Mouse (Mus musculus) kidney, adult 2 months (tissue): ENCODE data around the gene Tubb4b.

Source experiments
- CTCF ChIP-seq: fragments of 200-500 bp; conservative IDR thresholded peaks from 2 replicates; pipeline ENCODE4 v1.5.1; 2011; ENCODE audit warnings: low read depth, mild to moderate bottlenecking, control low read depth, low read length, moderate library complexity, mixed read lengths; ENCODE audit not compliant: insufficient read depth, insufficient read length
- POLR2A ChIP-seq: fragments of 200-500 bp; IDR thresholded peaks from one replicate; pipeline ENCODE4 v1.6.1; 2011; ENCODE audit warnings: low read depth, low read length, control low read depth

GRCm38 (mm10) chr2:25197946-25198345, 26.6 kb downstream of the Tubb4b start:
- TF ChIP-seq CTCF (no peak), POLR2A (no peak)
